Mouse (Mus musculus) megakaryocyte-erythroid progenitor cell, adult 5-6 weeks (primary cell): Measurements from ENCODE around the gene Gpr176. TPM values are rescaled to one million over a fixed set of nuclear protein-coding genes. Genes with fewer than 3 reads are reported as not detected.

Experiments used
- ATAC-seq: replicated peaks from 2 replicates; pipeline ENCODE4 v1.8.0; 2016; ENCODE audit warnings: mild to moderate bottlenecking, inconsistent platforms; ENCODE audit not compliant: severe bottlenecking, poor library complexity, low FRiP score, low TSS enrichment
- total RNA-seq, 2 experiments: library from RNA; stranded (forward) in 1 of 2; stranded (reverse) in 1 of 2; fragments of 200-1000, 215-1000 nt in 1 of 2; fragments of >200 nt in 1 of 2; fragmentation: Nextera tagmentation in 1 of 2; gene quantifications; 2 replicates each; pipeline ENCODE4 v1.2.3; 2014 to 2017

The Gpr176 gene
- total RNA-seq, 2 experiments from 2014 or later = not detected

- no peak for ATAC-seq
Measured at GRCm38 (mm10) chr2:118375522-118375921, 2.3 kb upstream of the Gpr176 start.

- ATAC-seq = peak; percentile 74
Measured at GRCm38 (mm10) chr2:118373572-118374279, 507 bp upstream of the Gpr176 start.

- ATAC-seq = 0 out of 2 replicates have a peak, but pooled peaks have one; percentile 8
Measured at GRCm38 (mm10) chr2:118372561-118372900, 688 bp downstream of the Gpr176 start.

GRCm38 (mm10) chr2:118371841-118372240 lies 1.4 kb downstream of the Gpr176 start:
- ATAC-seq = no peak

GRCm38 (mm10) chr2:118355138-118355719 lies 18.0 kb downstream of the Gpr176 start:
- no peak for ATAC-seq

GRCm38 (mm10) chr2:118353916-118354403 lies 19.3 kb downstream of the Gpr176 start:
- ATAC-seq = no peak

- ATAC-seq = no peak
Measured at GRCm38 (mm10) chr2:118353498-118353897, 19.7 kb downstream of the Gpr176 start.

GRCm38 (mm10) chr2:118345535-118345934 lies 27.7 kb downstream of the Gpr176 start:
- no peak for ATAC-seq

GRCm38 (mm10) chr2:118343897-118344296 lies 29.3 kb downstream of the Gpr176 start:
- no peak for ATAC-seq

- ATAC-seq = no peak
Measured at GRCm38 (mm10) chr2:118341295-118341694, 31.9 kb downstream of the Gpr176 start.

GRCm38 (mm10) chr2:118336084-118336483 lies 37.1 kb downstream of the Gpr176 start:
- ATAC-seq = peak; percentile 83

- peak; percentile 98 for ATAC-seq
Measured at GRCm38 (mm10) chr2:118322663-118323062, 50.6 kb downstream of the Gpr176 start.

GRCm38 (mm10) chr2:118321804-118322203 lies 51.4 kb downstream of the Gpr176 start:
- no peak for ATAC-seq

- ATAC-seq = no peak
Measured at GRCm38 (mm10) chr2:118321094-118321493, 52.1 kb downstream of the Gpr176 start.

- no peak for ATAC-seq
Measured at GRCm38 (mm10) chr2:118320519-118320918, 52.7 kb downstream of the Gpr176 start.

GRCm38 (mm10) chr2:118319176-118319575 lies 54.0 kb downstream of the Gpr176 start:
- no peak for ATAC-seq

- no peak for ATAC-seq
Measured at GRCm38 (mm10) chr2:118316939-118317338, 56.3 kb downstream of the Gpr176 start.

- ATAC-seq = no peak
Measured at GRCm38 (mm10) chr2:118315656-118316402, 57.4 kb downstream of the Gpr176 start.

- ATAC-seq = peak; percentile 100
Measured at GRCm38 (mm10) chr2:118307561-118307960, 65.7 kb downstream of the Gpr176 start.

GRCm38 (mm10) chr2:118306966-118307365 lies 66.3 kb downstream of the Gpr176 start:
- ATAC-seq = no peak
